In the genomic region with DNA sequence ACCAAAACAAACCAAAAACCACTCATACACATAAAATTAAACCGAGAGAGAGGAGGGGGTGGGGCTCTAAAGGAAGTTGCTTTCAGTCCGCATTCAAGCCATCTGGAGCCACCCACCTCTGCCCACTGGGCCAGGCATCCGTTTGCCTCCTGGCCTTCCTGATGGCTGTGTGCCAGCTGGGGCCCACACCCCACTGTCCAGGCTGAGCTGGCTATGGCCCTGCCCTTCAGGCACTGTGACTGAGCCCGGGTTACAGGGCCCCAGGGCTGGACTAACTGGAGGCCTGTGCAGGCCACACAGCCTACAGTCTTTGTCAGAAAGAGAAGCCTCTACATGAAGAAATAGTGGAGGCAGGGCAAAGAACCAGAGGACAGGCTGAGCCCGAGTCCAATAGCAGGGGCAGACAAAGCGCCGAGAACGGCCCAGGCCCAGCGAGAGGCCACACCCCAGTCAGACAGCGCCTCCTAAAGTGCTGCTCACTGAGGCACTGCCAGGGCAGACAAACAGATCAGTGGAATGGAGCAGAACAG, we compare ENCODE assay signal across 8 mouse cellular contexts. TPM values are rescaled to one million over a fixed set of nuclear protein-coding genes. Genes with fewer than 3 reads are reported as not detected.
DNase-seq lines count a peak whose midpoint lies in the region; ATAC-seq and TF ChIP-seq lines count a peak whose summit lies in the region.

No protein-coding gene starts in this region.

- in situ Hi-C loops in ES-E14 (cut with MboI; ENCODE audit: low sequenced_read_pairs in 2 of 2, unreplicated experiment in 2 of 2), result no loop called here

- intact Hi-C loops in left cerebral cortex, postnatal 14 days (cut with DNase I), result no loop called here

- no peak overlapping the region for H3K4me2 ChIP-seq in heart, embryonic 14.5 days (ENCODE audit: low read length)
- peak overlapping the region; percentile 30; the same call in 1 of the 2 replicates for H3K4me2 ChIP-seq in stomach, embryonic 15.5 days

- WGBS in heart, embryonic 14.5 days, result 56% methylated on average over 10 of the region's 10 CpGs
- WGBS in stomach, embryonic 15.5 days, result 37% methylated on average over 10 of the region's 10 CpGs

- H3K27ac ChIP-seq in ES-E14 (ENCODE audit: insufficient read depth, low read depth, low read length, poor library complexity, severe bottlenecking), result 0 out of 2 replicates have a peak overlapping the region, but pooled peaks have one; percentile 7
- peak overlapping the region; percentile 33 to 61; a peak in 3 of 4 replicates for H3K27ac ChIP-seq in heart, embryonic 14.5 days (replicated peaks in 1 of 2; ENCODE audit: control insufficient read depth in 1 of 2, insufficient read depth in 1 of 2, low read depth in 2 of 2, low read length in 2 of 2)
- peak overlapping the region; percentile 81 for H3K27ac ChIP-seq in stomach, embryonic 15.5 days

- peaks cover 6% of the 10 kb centered on the region; the same call in 1 of the 2 replicates for H3K36me3 ChIP-seq in ES-E14 (ENCODE audit: control insufficient read depth, insufficient read depth, low read length, poor library complexity, severe bottlenecking)
- H3K36me3 ChIP-seq in heart, embryonic 14.5 days (ENCODE audit: control insufficient read depth, insufficient read depth, low read length), result no peaks in the 10 kb centered on the region
- H3K36me3 ChIP-seq in megakaryocyte, embryonic 14.5 days (replicated peaks; ENCODE audit: low read length), result peaks cover 78% of the 10 kb centered on the region
- H3K36me3 ChIP-seq in stomach, embryonic 15.5 days, result no peaks in the 10 kb centered on the region

- peak; percentile 62 to 66 for DNase-seq in B cell, adult 2 months
- DNase-seq in ES-E14 (ENCODE audit: low read depth, low spot score), result no peak
- peak; percentile 58 to 75 for DNase-seq in kidney, postnatal 4 days
- DNase-seq in left cerebral cortex, postnatal 14 days (ENCODE audit: low spot score in 2 of 2), result no peak
- no peak for DNase-seq in adrenal gland, postnatal 4 days (ENCODE audit: low spot score in 2 of 2)

- ATAC-seq in heart, embryonic 14.5 days (ENCODE audit: insufficient number of reproducible peaks, insufficient read depth, low FRiP score, low read depth), result peak; percentile 49
- ATAC-seq in stomach, embryonic 15.5 days (ENCODE audit: insufficient read depth, low FRiP score, low read depth), result peak; percentile 70

- no peak overlapping the region for H3K9ac ChIP-seq in ES-E14 (ENCODE audit: insufficient read depth, low read depth, low read length, poor library complexity, severe bottlenecking)
- peak overlapping the region; percentile 21; the same call in 1 of the 2 replicates for H3K9ac ChIP-seq in heart, embryonic 14.5 days (ENCODE audit: low read length)
- no peak overlapping the region for H3K9ac ChIP-seq in stomach, embryonic 15.5 days

- no peaks in the 10 kb centered on the region for H3K27me3 ChIP-seq in heart, embryonic 14.5 days (ENCODE audit: control insufficient read depth, insufficient read depth, low read length)
- no peaks in the 10 kb centered on the region for H3K27me3 ChIP-seq in megakaryocyte, embryonic 14.5 days (replicated peaks)
- H3K27me3 ChIP-seq in stomach, embryonic 15.5 days (replicated peaks), result no peaks in the 10 kb centered on the region

- no peak overlapping the region for H3K4me3 ChIP-seq in ES-E14 (ENCODE audit: insufficient read depth in 1 of 2, low read depth in 1 of 2, low read length in 2 of 2, poor library complexity in 1 of 2, severe bottlenecking in 1 of 2)
- H3K4me3 ChIP-seq in heart, embryonic 14.5 days (ENCODE audit: control insufficient read depth in 1 of 2, insufficient read depth in 1 of 2, low read depth in 1 of 2, low read length in 2 of 2), result no peak overlapping the region
- peak overlapping the region; percentile 88 for H3K4me3 ChIP-seq in megakaryocyte, embryonic 14.5 days (replicated peaks)
- no peak overlapping the region for H3K4me3 ChIP-seq in stomach, embryonic 15.5 days (replicated peaks)

- no peaks in the 10 kb centered on the region for H3K9me3 ChIP-seq in ES-E14 (ENCODE audit: control insufficient read depth, insufficient read depth, low read depth, low read length)
- no peaks in the 10 kb centered on the region for H3K9me3 ChIP-seq in heart, embryonic 14.5 days (ENCODE audit: control insufficient read depth, low read length)
- H3K9me3 ChIP-seq in megakaryocyte, embryonic 14.5 days, result no peaks in the 10 kb centered on the region
- no peaks in the 10 kb centered on the region for H3K9me3 ChIP-seq in stomach, embryonic 15.5 days

- H3K4me1 ChIP-seq in ES-E14 (ENCODE audit: control insufficient read depth in 2 of 2, insufficient read depth in 2 of 2, low read length in 2 of 2, poor library complexity in 1 of 2), result peaks cover 4 to 33% of the 10 kb centered on the region in 2 experiments; a peak in 2 of 4 replicates
- peaks cover 20 to 28% of the 10 kb centered on the region in 2 experiments for H3K4me1 ChIP-seq in heart, embryonic 14.5 days (ENCODE audit: control insufficient read depth in 2 of 2, insufficient read depth in 2 of 2, low read length in 2 of 2)
- H3K4me1 ChIP-seq in megakaryocyte, embryonic 14.5 days, result peaks cover 91% of the 10 kb centered on the region
- peaks cover 47% of the 10 kb centered on the region for H3K4me1 ChIP-seq in stomach, embryonic 15.5 days

TF ChIP-seq in ES-E14, 5 proteins besides CTCF, POLR2A, EP300 and RAD21:
- TF ChIP-seq ZC3H11A (IDR thresholded peaks at IDR 0.05; ENCODE audit: borderline replicate concordance, low read depth, low read length) (no peak), CHD2 (IDR thresholded peaks at IDR 0.05; ENCODE audit: low read depth, low read length) (no peak)

RNA-seq across cellular contexts. Expression of gene Capn5, which starts 13.0 kb away (rescaled TPM):
- 5.0 and 10.0 TPM in 2 replicates for total RNA-seq in ES-E14 (2012; rRNA removed)
- polyA plus RNA-seq in heart, embryonic 14.5 days (2014; fragmentation: Nextera tagmentation; extraction: Ambion mirVana), result 1.8 and 2.5 TPM in 2 replicates
- polyA plus RNA-seq in megakaryocyte, embryonic 14.5 days (2012; ENCODE audit: insufficient read depth, low replicate concordance), result 38.7 and 73.9 TPM in 2 replicates
- polyA plus RNA-seq in stomach, embryonic 15.5 days (2015; fragmentation: Nextera tagmentation; extraction: Ambion mirVana), result 13.8 and 14.9 TPM in 2 replicates
- total RNA-seq in left cerebral cortex, postnatal 14 days (2021), result 10 to 100 TPM; 37.3 to 41.4 TPM
- 10 to 100 TPM; 15.6 to 18.7 TPM for total RNA-seq in adrenal gland, postnatal 4 days (2021)

RNA-seq across cellular contexts. Expression of gene Omp, which starts 19.8 kb away (rescaled TPM):
- total RNA-seq in ES-E14 (2012; rRNA removed), result 1.4 and 2.4 TPM in 2 replicates
- 0.09 TPM in 2 replicates for polyA plus RNA-seq in heart, embryonic 14.5 days (2014; fragmentation: Nextera tagmentation; extraction: Ambion mirVana)
- polyA plus RNA-seq in megakaryocyte, embryonic 14.5 days (2012; ENCODE audit: insufficient read depth, low replicate concordance), result 0.29 TPM in 1 of 2 replicates, not detected in the other
- polyA plus RNA-seq in stomach, embryonic 15.5 days (2015; fragmentation: Nextera tagmentation; extraction: Ambion mirVana), result 0.68 and 0.70 TPM in 2 replicates
- total RNA-seq in left cerebral cortex, postnatal 14 days (2021), result under 1 TPM; 0.66 to 0.79 TPM
- 1 to 10 TPM in 1 of 2 experiments, under 1 TPM in 1; 0.79 to 1.3 TPM for total RNA-seq in adrenal gland, postnatal 4 days (2021)

RNA-seq across cellular contexts. Expression of gene B3gnt6, which starts 34.2 kb away (rescaled TPM):
- 0.09 and 0.11 TPM in 2 replicates for total RNA-seq in ES-E14 (2012; rRNA removed)
- polyA plus RNA-seq in heart, embryonic 14.5 days (2014; fragmentation: Nextera tagmentation; extraction: Ambion mirVana), result 0.11 and 0.19 TPM in 2 replicates
- polyA plus RNA-seq in megakaryocyte, embryonic 14.5 days (2012; ENCODE audit: insufficient read depth, low replicate concordance), result not detected in 2 replicates
- polyA plus RNA-seq in stomach, embryonic 15.5 days (2015; fragmentation: Nextera tagmentation; extraction: Ambion mirVana), result 0.05 TPM in 2 replicates
- under 1 TPM in 1 of 2 experiments, not detected in 1; 0.19 TPM for total RNA-seq in left cerebral cortex, postnatal 14 days (2021)
- total RNA-seq in adrenal gland, postnatal 4 days (2021), result 1 to 10 TPM; 1.3 to 1.8 TPM

RNA-seq across cellular contexts. Expression of gene Myo7a, which starts 45.7 kb away (rescaled TPM):
- 1.8 and 2.1 TPM in 2 replicates for total RNA-seq in ES-E14 (2012; rRNA removed)
- polyA plus RNA-seq in heart, embryonic 14.5 days (2014; fragmentation: Nextera tagmentation; extraction: Ambion mirVana), result 5.3 and 7.6 TPM in 2 replicates
- polyA plus RNA-seq in megakaryocyte, embryonic 14.5 days (2012; ENCODE audit: insufficient read depth, low replicate concordance), result 37.5 and 149 TPM in 2 replicates
- 9.3 and 11.4 TPM in 2 replicates for polyA plus RNA-seq in stomach, embryonic 15.5 days (2015; fragmentation: Nextera tagmentation; extraction: Ambion mirVana)
- 10 to 100 TPM; 12.4 to 13.7 TPM for total RNA-seq in left cerebral cortex, postnatal 14 days (2021)
- total RNA-seq in adrenal gland, postnatal 4 days (2021), result 100 to 1,000 TPM; 132 to 153 TPM

Comparison
In these comparisons a context has a peak if more than half of its experiments do, and no peak if none do; other contexts are left out.
1. DNase-seq: peak in B cell, adult 2 months (2 of 2) and kidney, postnatal 4 days (2 of 2); none in ES-E14 (single experiment), left cerebral cortex, postnatal 14 days (0 of 2) and adrenal gland, postnatal 4 days (0 of 2).
2. H3K27ac ChIP-seq: peak in every context shown above with its lines; median percentile 81 in stomach, embryonic 15.5 days; 47 in heart, embryonic 14.5 days; 7 in ES-E14.